Mouse (Mus musculus): ENCODE data around the gene Slc12a9. TPM values are rescaled to one million over a fixed set of nuclear protein-coding genes. Genes with fewer than 3 reads are reported as not detected.
A peak's percentile ranks its signal among the peaks of the same experiment; 100 is the strongest.
"Not testable (repeated sequence)": the region's sequence is repeated elsewhere in the genome, so short reads cannot be mapped to it uniquely, and the experiment has no call there.

Gene Slc12a9
- total RNA-seq, 2 experiments from 2014 or later: 8.4 to 8.6 TPM

- DNase-seq (ENCODE audit: low spot score in 2 of 2): no peak
These were observed 43.6 kb downstream of the Slc12a9 start for GRCm38 (mm10) chr5:137289591-137290365.

- DNase-seq (ENCODE audit: low spot score in 2 of 2): no peak
These were observed 44.4 kb downstream of the Slc12a9 start for GRCm38 (mm10) chr5:137288999-137289470.

GRCm38 (mm10) chr5:137287953-137288743, 45.2 kb downstream of the Slc12a9 start:
- no peak for DNase-seq (ENCODE audit: low spot score in 2 of 2)

GRCm38 (mm10) chr5:137287032-137287952, 46.1 kb downstream of the Slc12a9 start, which contains the start of gene Ache:
Ache (plus strand) TSS chr5:137287519.
- no peak for DNase-seq (ENCODE audit: low spot score in 2 of 2)

- peak; percentile 80 to 89 for DNase-seq (ENCODE audit: low spot score in 2 of 2)
These were observed 46.8 kb downstream of the Slc12a9 start for GRCm38 (mm10) chr5:137286655-137287031.

- no peak for DNase-seq (ENCODE audit: low spot score in 2 of 2)
These were observed 47.4 kb downstream of the Slc12a9 start for GRCm38 (mm10) chr5:137285986-137286385.

GRCm38 (mm10) chr5:137285045-137285444, 48.4 kb downstream of the Slc12a9 start:
- DNase-seq (ENCODE audit: low spot score in 2 of 2): peak in 1 of 2 experiments; percentile 44

- not testable (repeated sequence) for DNase-seq (ENCODE audit: low spot score in 2 of 2)
These were observed 49.0 kb downstream of the Slc12a9 start for GRCm38 (mm10) chr5:137284411-137284810.

GRCm38 (mm10) chr5:137277360-137278342, 55.7 kb downstream of the Slc12a9 start:
- DNase-seq (ENCODE audit: low spot score in 2 of 2): no peak

- DNase-seq (ENCODE audit: low spot score in 2 of 2): no peak
These were observed 65.1 kb downstream of the Slc12a9 start for GRCm38 (mm10) chr5:137268131-137268910.

GRCm38 (mm10) chr5:137264787-137265186, 68.6 kb downstream of the Slc12a9 start:
- DNase-seq (ENCODE audit: low spot score in 2 of 2): no peak

Small RNA genes within 50 kb of the gene (microRNA-seq; reads per million reads assigned to microRNA genes)
- gene Mir7036 (ENCODE audit: borderline number of aligned reads in 2 of 2) (0.95 to 1.8 reads per million in 2 experiments), gene Mir8116 (ENCODE audit: borderline number of aligned reads in 2 of 2) (0.47 to 0.61 reads per million in 2 experiments)

Other genes with a start within 250 kb of the Slc12a9 start
- gene Trim56, start 217.4 kb downstream of the Slc12a9 start, total RNA-seq (2021): 10 to 100 TPM; 39.1 to 42.2 TPM
- not detected for gene Muc3, start 184.3 kb downstream of the Slc12a9 start, total RNA-seq (2021)
- under 1 TPM; 0.20 to 0.32 TPM for gene Muc3a, start 121.2 kb downstream of the Slc12a9 start, total RNA-seq (2021)
- gene Ache, start 46.1 kb downstream of the Slc12a9 start, total RNA-seq (2021): 10 to 100 TPM; 10.0 to 12.9 TPM
- 10 to 100 TPM in 1 of 2 experiments, 1 to 10 TPM in 1; 8.8 to 10.2 TPM for gene Ufsp1, start 39.0 kb downstream of the Slc12a9 start, total RNA-seq (2021)
- gene Srrt, start 25.9 kb downstream of the Slc12a9 start, total RNA-seq (2021): 100 to 1,000 TPM; 169 to 174 TPM
- 10 to 100 TPM; 30.1 to 39.4 TPM for gene Trip6, start 19.2 kb downstream of the Slc12a9 start, total RNA-seq (2021)
- 10 to 100 TPM; 42.4 to 47.0 TPM for gene Ephb4, start 16.5 kb upstream of the Slc12a9 start, total RNA-seq (2021)
- gene Zan, start 143.5 kb upstream of the Slc12a9 start, total RNA-seq (2021): not detected
- gene Pop7, start 168.9 kb upstream of the Slc12a9 start, total RNA-seq (2021): 10 to 100 TPM; 23.5 to 24.7 TPM
- gene Gigyf1, start 185.0 kb upstream of the Slc12a9 start, total RNA-seq (2021): 10 to 100 TPM; 27.6 to 36.4 TPM
- not detected for gene Epo, start 199.6 kb upstream of the Slc12a9 start, total RNA-seq (2021)
- 100 to 1,000 TPM; 517 to 525 TPM for gene Gnb2, start 199.9 kb upstream of the Slc12a9 start, total RNA-seq (2021)
- 1 to 10 TPM; 2.5 to 4.9 TPM for gene Actl6b, start 219.9 kb upstream of the Slc12a9 start, total RNA-seq (2021)
- 1 to 10 TPM; 1.8 to 2.7 TPM for gene Tfr2, start 236.2 kb upstream of the Slc12a9 start, total RNA-seq (2021)